Mouse (Mus musculus): ENCODE data around the gene Gpr18. TPM values are rescaled to one million over a fixed set of nuclear protein-coding genes. Genes with fewer than 3 reads are reported as not detected.

Gene Gpr18
- polyA plus RNA-seq, 1 experiment from 2014 or later = 0.20 TPM

GRCm38 (mm10) chr14:121912501-121912900, 3.1 kb downstream of the Gpr18 start:
- no peaks in the 10 kb centered on the region for H3K4me1 ChIP-seq (replicated peaks)
- WGBS = 94% methylated on average over 7 of the region's 7 CpGs
- H3K4me3 ChIP-seq = no peak overlapping the region
- no peak for DNase-seq (ENCODE audit: low spot score)
- H3K27ac ChIP-seq = no peak overlapping the region
- H3K36me3 ChIP-seq = peaks cover 71% of the 10 kb centered on the region
- H3K27me3 ChIP-seq (ENCODE audit: insufficient read depth, poor library complexity, severe bottlenecking) = no peaks in the 10 kb centered on the region
- no peaks in the 10 kb centered on the region for H3K9me3 ChIP-seq

- WGBS = 94% methylated on average over 6 of the region's 6 CpGs
- Histone ChIP-seq H3K4me3 (no peak overlapping the region), H3K36me3 (peaks cover 76% of the 10 kb centered on the region), H3K9me3 (no peaks in the 10 kb centered on the region), H3K4me1 (replicated peaks) (no peaks in the 10 kb centered on the region), H3K27me3 (ENCODE audit: insufficient read depth, poor library complexity, severe bottlenecking) (no peaks in the 10 kb centered on the region), H3K27ac (no peak overlapping the region)
- DNase-seq (ENCODE audit: low spot score) = no peak
Measured at GRCm38 (mm10) chr14:121909868-121910267, 5.7 kb downstream of the Gpr18 start.

- H3K36me3 ChIP-seq = peaks cover 69% of the 10 kb centered on the region
- no peaks in the 10 kb centered on the region for H3K4me1 ChIP-seq (replicated peaks)
- H3K4me3 ChIP-seq = no peak overlapping the region
- no peak for DNase-seq (ENCODE audit: low spot score)
- no peaks in the 10 kb centered on the region for H3K9me3 ChIP-seq
- H3K27ac ChIP-seq = no peak overlapping the region
- no peaks in the 10 kb centered on the region for H3K27me3 ChIP-seq (ENCODE audit: insufficient read depth, poor library complexity, severe bottlenecking)
- WGBS = 91% methylated on average over 11 of the region's 11 CpGs
Measured at GRCm38 (mm10) chr14:121906992-121907681, 8.4 kb downstream of the Gpr18 start.

- Histone ChIP-seq H3K27me3 (ENCODE audit: insufficient read depth, poor library complexity, severe bottlenecking) (no peaks in the 10 kb centered on the region), H3K4me1 (replicated peaks) (no peaks in the 10 kb centered on the region), H3K36me3 (peaks cover 64% of the 10 kb centered on the region), H3K9me3 (no peaks in the 10 kb centered on the region), H3K27ac (no peak overlapping the region), H3K4me3 (no peak overlapping the region)
- no peak for DNase-seq (ENCODE audit: low spot score)
- 92% methylated on average over 8 of the region's 8 CpGs for WGBS
Measured at GRCm38 (mm10) chr14:121906341-121906991, 9.1 kb downstream of the Gpr18 start.

GRCm38 (mm10) chr14:121904754-121905153, 10.8 kb downstream of the Gpr18 start:
- no peak for DNase-seq (ENCODE audit: low spot score)
- WGBS = 75% methylated on average over 3 of the region's 3 CpGs
- H3K27ac ChIP-seq = no peak overlapping the region
- no peaks in the 10 kb centered on the region for H3K4me1 ChIP-seq (replicated peaks)
- H3K4me3 ChIP-seq = no peak overlapping the region
- H3K9me3 ChIP-seq = no peaks in the 10 kb centered on the region
- peaks cover 49% of the 10 kb centered on the region for H3K36me3 ChIP-seq
- H3K27me3 ChIP-seq (ENCODE audit: insufficient read depth, poor library complexity, severe bottlenecking) = no peaks in the 10 kb centered on the region

GRCm38 (mm10) chr14:121903381-121903876, 12.2 kb downstream of the Gpr18 start:
- Histone ChIP-seq H3K9me3 (no peaks in the 10 kb centered on the region), H3K36me3 (peaks cover 38% of the 10 kb centered on the region), H3K27ac (no peak overlapping the region), H3K27me3 (ENCODE audit: insufficient read depth, poor library complexity, severe bottlenecking) (no peaks in the 10 kb centered on the region), H3K4me3 (no peak overlapping the region), H3K4me1 (replicated peaks) (no peaks in the 10 kb centered on the region)
- DNase-seq (ENCODE audit: low spot score) = no peak
- WGBS = 93% methylated on average over 7 of the region's 7 CpGs

- Histone ChIP-seq H3K36me3 (peaks cover 20% of the 10 kb centered on the region), H3K27ac (no peak overlapping the region), H3K4me1 (replicated peaks) (no peaks in the 10 kb centered on the region), H3K4me3 (no peak overlapping the region), H3K9me3 (no peaks in the 10 kb centered on the region), H3K27me3 (ENCODE audit: insufficient read depth, poor library complexity, severe bottlenecking) (no peaks in the 10 kb centered on the region)
- DNase-seq (ENCODE audit: low spot score) = no peak
- 94% methylated on average over 6 of the region's 6 CpGs for WGBS
Measured at GRCm38 (mm10) chr14:121901511-121901910, 14.1 kb downstream of the Gpr18 start.

GRCm38 (mm10) chr14:121899071-121899470, 16.5 kb downstream of the Gpr18 start:
- DNase-seq (ENCODE audit: low spot score) = no peak
- no peaks in the 10 kb centered on the region; the same call in 1 of the 2 replicates for H3K4me1 ChIP-seq (replicated peaks)
- no peaks in the 10 kb centered on the region for H3K27me3 ChIP-seq (ENCODE audit: insufficient read depth, poor library complexity, severe bottlenecking)
- H3K4me3 ChIP-seq = no peak overlapping the region
- 0 out of 2 replicates have a peak, but pooled peaks cover 4% of the 10 kb centered on the region for H3K36me3 ChIP-seq
- H3K9me3 ChIP-seq = no peaks in the 10 kb centered on the region
- H3K27ac ChIP-seq = no peak overlapping the region
- WGBS = 87% methylated on average over 3 of the region's 3 CpGs

- 0 out of 2 replicates have a peak, but pooled peaks cover 4% of the 10 kb centered on the region for H3K36me3 ChIP-seq
- H3K4me1 ChIP-seq (replicated peaks) = no peaks in the 10 kb centered on the region; the same call in 1 of the 2 replicates
- WGBS = 92% methylated on average over 11 of the region's 11 CpGs
- no peaks in the 10 kb centered on the region for H3K27me3 ChIP-seq (ENCODE audit: insufficient read depth, poor library complexity, severe bottlenecking)
- H3K27ac ChIP-seq = no peak overlapping the region
- no peaks in the 10 kb centered on the region for H3K9me3 ChIP-seq
- no peak overlapping the region for H3K4me3 ChIP-seq
- no peak for DNase-seq (ENCODE audit: low spot score)
Measured at GRCm38 (mm10) chr14:121898509-121898908, 17.1 kb downstream of the Gpr18 start.

- H3K4me3 ChIP-seq = no peak overlapping the region
- H3K4me1 ChIP-seq (replicated peaks) = no peaks in the 10 kb centered on the region; the same call in 1 of the 2 replicates
- no peaks in the 10 kb centered on the region for H3K9me3 ChIP-seq
- 0 out of 2 replicates have a peak, but pooled peaks cover 4% of the 10 kb centered on the region for H3K36me3 ChIP-seq
- DNase-seq (ENCODE audit: low spot score) = no peak
- no peak overlapping the region for H3K27ac ChIP-seq
- 90% methylated on average over 2 of the region's 2 CpGs for WGBS
- H3K27me3 ChIP-seq (ENCODE audit: insufficient read depth, poor library complexity, severe bottlenecking) = no peaks in the 10 kb centered on the region
Measured at GRCm38 (mm10) chr14:121897773-121898172, 17.8 kb downstream of the Gpr18 start.

- Histone ChIP-seq H3K4me1 (replicated peaks) (no peaks in the 10 kb centered on the region; the same call in 1 of the 2 replicates), H3K4me3 (no peak overlapping the region), H3K27ac (no peak overlapping the region), H3K27me3 (ENCODE audit: insufficient read depth, poor library complexity, severe bottlenecking) (no peaks in the 10 kb centered on the region), H3K36me3 (0 out of 2 replicates have a peak, but pooled peaks cover 1% of the 10 kb centered on the region), H3K9me3 (no peaks in the 10 kb centered on the region)
- no peak for DNase-seq (ENCODE audit: low spot score)
- 80% methylated on average over 6 of the region's 6 CpGs for WGBS
Measured at GRCm38 (mm10) chr14:121896126-121897090, 19.2 kb downstream of the Gpr18 start.

GRCm38 (mm10) chr14:121895316-121895715, 20.3 kb downstream of the Gpr18 start:
- DNase-seq (ENCODE audit: low spot score) = no peak
- H3K4me3 ChIP-seq = no peak overlapping the region
- no peaks in the 10 kb centered on the region; the same call in 1 of the 2 replicates for H3K4me1 ChIP-seq (replicated peaks)
- H3K36me3 ChIP-seq = peaks cover 6% of the 10 kb centered on the region
- no peaks in the 10 kb centered on the region for H3K27me3 ChIP-seq (ENCODE audit: insufficient read depth, poor library complexity, severe bottlenecking)
- 93% methylated on average over 4 of the region's 4 CpGs for WGBS
- H3K27ac ChIP-seq = no peak overlapping the region
- no peaks in the 10 kb centered on the region for H3K9me3 ChIP-seq

Data from hindbrain, embryonic 10.5 days (tissue).